Mouse (Mus musculus) kidney, postnatal 0 days (tissue): ENCODE measurements around the gene Rnf144a. TPM values are rescaled to one million over a fixed set of nuclear protein-coding genes. Genes with fewer than 3 reads are reported as not detected.

Experiments used
- ATAC-seq: fragments of 200-750 bp; cut with Nextera tagmentation; replicated peaks from 2 replicates; pipeline ENCODE4 v1.8.0; 2017; ENCODE audit warnings: low read depth, moderate number of reproducible peaks, moderate TSS enrichment, moderate library complexity; ENCODE audit not compliant: low FRiP score
- DNase-seq: peaks from one replicate; pipeline ENCODE4 v3.0.0-alpha.2; 2016; ENCODE audit warnings: low spot score
- H3K27ac ChIP-seq: fragments of 300-500 bp; sonication (generic); 2 replicates; pipeline ENCODE4 v1.5.1; 2014; ENCODE audit warnings: mild to moderate bottlenecking
- H3K27me3 ChIP-seq: fragments of 300-500 bp; sonication (generic); 2 replicates; pipeline ENCODE4 v1.6.1; 2014; ENCODE audit warnings: low read length, mixed read lengths; ENCODE audit not compliant: insufficient read depth
- H3K36me3 ChIP-seq: fragments of 300-500 bp; sonication (generic); 2 replicates; pipeline ENCODE4 v1.6.1; 2014; ENCODE audit warnings: low read length, mixed read lengths; ENCODE audit not compliant: insufficient read depth
- H3K4me1 ChIP-seq: fragments of 300-500 bp; sonication (generic); replicated peaks from 2 replicates; pipeline ENCODE4 v1.6.1; 2014; ENCODE audit warnings: antibody characterized with exemption, low read length, mixed read lengths; ENCODE audit not compliant: insufficient read depth
- H3K4me2 ChIP-seq: fragments of 300-500 bp; sonication (generic); 2 replicates; pipeline ENCODE4 v1.6.1; 2014; ENCODE audit warnings: mild to moderate bottlenecking, low read length, moderate library complexity, mixed read lengths
- H3K4me3 ChIP-seq: fragments of 300-500 bp; sonication (generic); replicated peaks from 2 replicates; pipeline ENCODE4 v1.5.1; 2014; ENCODE audit warnings: low read depth, low read length
- H3K9ac ChIP-seq: fragments of 300-500 bp; sonication (generic); 2 replicates; pipeline ENCODE4 v1.6.1; 2014; ENCODE audit warnings: low read depth, low read length
- H3K9me3 ChIP-seq: fragments of 300-500 bp; sonication (generic); replicated peaks from 2 replicates; pipeline ENCODE4 v1.6.1; 2016; ENCODE audit warnings: low read length, inconsistent platforms, mixed read lengths
- CTCF ChIP-seq: IDR thresholded peaks from 2 replicates; pipeline ENCODE4 v1.5.1; 2016; ENCODE audit warnings: antibody characterized with exemption, low read depth, mild to moderate bottlenecking, moderate library complexity
- WGBS: fragments of 180-500 bp; shearing (Covaris S2); extraction: QIAGEN DNeasy Blood & Tissue Kit; methylation state at CpG from one replicate; pipeline ENCODE4 v1.1.7; 2014; 5-methylcytosine and 5-hydroxymethylcytosine counted together
- polyA plus RNA-seq: library from polyadenylated mRNA; unstranded; fragments of >200 nt; fragmentation: Nextera tagmentation; extraction: Ambion mirVana; gene quantifications from 2 replicates; pipeline ENCODE4 v1.2.1, GENCODE M21; 2015

Gene Rnf144a
- polyA plus RNA-seq, 1 experiment from 2014 or later, result 19.2 TPM

DNA sequence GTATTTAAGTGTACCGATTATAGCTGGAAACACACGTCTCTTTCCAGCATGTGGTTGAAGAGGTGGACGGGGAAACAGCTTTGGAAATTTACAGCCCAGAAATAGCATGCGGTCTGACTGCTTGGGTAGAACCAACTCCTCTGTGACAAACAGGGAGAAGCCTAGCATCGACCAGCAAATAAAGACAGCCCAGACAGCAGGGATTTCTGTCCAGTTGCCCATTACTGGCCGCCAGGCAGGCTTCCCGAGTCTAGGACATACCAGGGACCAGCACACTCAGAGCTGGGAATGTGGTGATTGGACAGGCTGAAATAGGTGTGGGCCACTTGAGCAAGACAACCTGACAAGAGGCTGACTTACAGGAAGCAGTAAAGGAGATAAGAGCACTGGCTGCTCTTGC is 35.3 kb downstream of the Rnf144a start:
- no peak overlapping the region for H3K27ac ChIP-seq
- WGBS, result 75% methylated on average over 7 of the region's 7 CpGs
- H3K4me1 ChIP-seq, result no peaks in the 10 kb centered on the region
- no peak for TF ChIP-seq CTCF
- no peaks in the 10 kb centered on the region for H3K27me3 ChIP-seq
- no peak for ATAC-seq
- H3K4me3 ChIP-seq, result no peak overlapping the region
- H3K36me3 ChIP-seq, result no peaks in the 10 kb centered on the region
- no peak overlapping the region for H3K4me2 ChIP-seq
- no peak for DNase-seq
- no peaks in the 10 kb centered on the region for H3K9me3 ChIP-seq
- H3K9ac ChIP-seq, result no peak overlapping the region

DNA sequence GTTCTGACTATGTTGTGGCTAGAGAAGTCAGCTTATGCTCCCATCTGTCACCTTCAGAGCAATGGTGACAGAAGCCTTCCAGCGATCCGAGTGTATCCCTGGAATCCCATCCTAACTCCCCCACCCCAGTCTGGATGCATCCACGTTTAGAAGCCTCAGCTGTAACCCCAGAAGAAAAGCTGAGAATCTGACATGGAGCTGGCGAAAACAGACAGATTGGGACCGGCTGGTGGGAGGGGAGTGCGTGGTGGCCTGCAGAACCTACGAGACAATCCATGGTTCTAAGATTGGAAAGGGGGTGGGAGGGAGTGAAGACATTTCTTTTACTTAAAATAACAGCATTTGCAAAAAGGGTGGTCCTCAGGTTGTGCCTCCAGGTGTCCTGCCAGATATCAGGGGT is 37.4 kb downstream of the Rnf144a start:
- 70% methylated on average over 7 of the region's 7 CpGs for WGBS
- H3K36me3 ChIP-seq, result no peaks in the 10 kb centered on the region
- no peaks in the 10 kb centered on the region for H3K27me3 ChIP-seq
- H3K27ac ChIP-seq, result no peak overlapping the region
- no peak for TF ChIP-seq CTCF
- H3K4me2 ChIP-seq, result no peak overlapping the region
- no peak for ATAC-seq
- H3K4me3 ChIP-seq, result no peak overlapping the region
- no peaks in the 10 kb centered on the region for H3K9me3 ChIP-seq
- DNase-seq, result no peak
- no peaks in the 10 kb centered on the region for H3K4me1 ChIP-seq
- no peak overlapping the region for H3K9ac ChIP-seq

DNA sequence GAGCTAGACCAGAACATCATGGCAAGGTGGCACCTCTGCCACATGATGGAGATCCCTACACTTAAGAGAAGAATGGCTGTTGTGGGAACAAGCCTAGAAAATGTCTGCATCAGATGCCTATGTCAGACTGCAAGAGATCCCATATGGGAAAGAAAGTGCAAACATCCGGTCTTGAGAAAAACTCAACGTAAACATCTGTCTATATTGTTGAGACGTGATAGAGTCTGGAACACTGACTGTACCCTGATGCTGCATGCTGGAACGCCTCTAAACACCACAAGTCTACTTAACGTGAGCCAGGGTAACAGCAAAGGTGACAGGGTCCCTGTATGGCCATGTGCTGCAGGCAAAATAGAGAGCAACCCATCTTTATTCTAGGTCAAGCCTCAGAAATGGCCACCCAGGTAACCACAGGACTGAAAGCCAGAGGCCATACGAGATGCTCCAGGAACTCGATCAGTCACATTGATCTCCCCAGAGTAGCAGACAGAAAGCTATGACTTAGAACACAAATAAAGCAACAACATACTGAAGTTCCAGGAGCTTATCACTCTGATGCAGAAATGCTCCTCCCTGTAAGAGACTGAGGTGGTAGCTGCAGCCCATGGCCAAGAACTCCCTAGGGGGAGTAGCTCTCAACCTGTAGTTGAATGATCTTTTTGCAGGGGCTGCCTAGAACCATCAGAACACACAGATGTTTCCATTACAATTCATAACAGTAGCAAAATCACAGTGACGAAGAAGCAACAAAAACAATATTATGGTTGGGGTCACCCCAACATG is 38.3 kb downstream of the Rnf144a start:
- no peaks in the 10 kb centered on the region for H3K27me3 ChIP-seq
- no peaks in the 10 kb centered on the region for H3K4me1 ChIP-seq
- no peaks in the 10 kb centered on the region for H3K9me3 ChIP-seq
- WGBS, result 91% methylated on average over 8 of the region's 8 CpGs
- ATAC-seq (no peak), DNase-seq (no peak)
- no peak overlapping the region for H3K4me3 ChIP-seq
- H3K4me2 ChIP-seq, result no peak overlapping the region
- TF ChIP-seq CTCF, result no peak
- no peak overlapping the region for H3K27ac ChIP-seq
- H3K36me3 ChIP-seq, result no peaks in the 10 kb centered on the region
- no peak overlapping the region for H3K9ac ChIP-seq

DNA sequence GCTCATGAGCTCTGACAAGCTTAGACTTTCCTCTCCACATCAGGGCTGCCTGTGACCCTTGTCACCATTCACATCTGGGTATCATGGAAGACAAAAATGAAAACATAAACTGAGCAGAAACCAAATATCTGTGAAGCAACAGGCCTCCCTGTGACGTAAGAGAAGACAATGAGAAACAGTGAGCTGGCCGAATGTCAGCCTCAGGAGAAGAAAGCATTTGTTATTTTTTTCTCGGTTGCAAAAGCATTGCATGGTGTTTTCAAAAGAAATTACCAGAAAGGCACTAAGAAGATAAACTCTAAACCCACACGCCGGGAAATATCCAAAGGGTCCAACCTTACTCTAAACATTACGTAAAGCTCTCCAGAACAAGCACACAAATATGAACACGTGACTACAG is 41.3 kb downstream of the Rnf144a start:
- ATAC-seq, result no peak
- no peak for DNase-seq
- H3K4me3 ChIP-seq, result no peak overlapping the region
- no peaks in the 10 kb centered on the region for H3K4me1 ChIP-seq
- no peaks in the 10 kb centered on the region for H3K36me3 ChIP-seq
- H3K27ac ChIP-seq, result no peak overlapping the region
- no peak for TF ChIP-seq CTCF
- H3K9me3 ChIP-seq, result no peaks in the 10 kb centered on the region
- H3K4me2 ChIP-seq, result no peak overlapping the region
- 83% methylated on average over 7 of the region's 7 CpGs for WGBS
- no peaks in the 10 kb centered on the region for H3K27me3 ChIP-seq
- no peak overlapping the region for H3K9ac ChIP-seq

GRCm38 (mm10) chr12:26370004-26370403 is 45.0 kb downstream of the Rnf144a start:
- ATAC-seq, result no peak
- H3K27ac ChIP-seq, result no peak overlapping the region
- TF ChIP-seq CTCF, result no peak

GRCm38 (mm10) chr12:26367361-26367760 is 47.7 kb downstream of the Rnf144a start:
- DNase-seq, result peak; percentile 33
- Histone ChIP-seq H3K4me2 (no peak overlapping the region), H3K9ac (no peak overlapping the region), H3K4me3 (no peak overlapping the region), H3K27ac (no peak overlapping the region), H3K4me1 (no peaks in the 10 kb centered on the region), H3K36me3 (no peaks in the 10 kb centered on the region), H3K9me3 (no peaks in the 10 kb centered on the region), H3K27me3 (no peaks in the 10 kb centered on the region)
- no peak for TF ChIP-seq CTCF
- WGBS, result 65% methylated on average over 2 of the region's 2 CpGs
- ATAC-seq, result no peak

More at GRCm38 (mm10) chr12:26370004-26370403, 45.0 kb downstream of the Rnf144a start:
- H3K36me3 ChIP-seq, result no peaks in the 10 kb centered on the region
- no peak for DNase-seq
- no peak overlapping the region for H3K4me2 ChIP-seq
- no peaks in the 10 kb centered on the region for H3K27me3 ChIP-seq
- no peak overlapping the region for H3K9ac ChIP-seq
- no peaks in the 10 kb centered on the region for H3K9me3 ChIP-seq
- H3K4me1 ChIP-seq, result no peaks in the 10 kb centered on the region
- H3K4me3 ChIP-seq, result no peak overlapping the region
- 88% methylated on average over 8 of the region's 8 CpGs for WGBS

DNA sequence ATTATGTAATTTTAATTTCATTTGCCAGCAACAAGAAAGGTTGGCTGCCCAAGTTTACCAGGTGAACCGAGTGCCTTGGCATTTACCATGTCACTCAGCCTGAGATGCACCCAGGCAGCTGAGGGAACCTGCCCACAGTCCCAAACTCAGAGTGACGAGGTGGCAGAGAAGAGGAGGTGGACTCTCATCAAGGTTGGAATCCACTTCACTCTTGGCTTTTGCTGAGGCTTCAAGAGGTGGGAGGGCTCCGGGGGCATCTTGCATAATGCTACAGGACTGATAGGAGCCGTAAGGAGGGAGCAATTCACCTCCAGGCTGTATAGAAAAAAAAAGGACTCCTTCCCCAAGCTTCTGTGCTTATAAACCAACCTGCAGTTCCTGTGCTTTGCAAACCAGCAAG is 48.7 kb downstream of the Rnf144a start:
- Histone ChIP-seq H3K36me3 (no peaks in the 10 kb centered on the region), H3K4me2 (no peak overlapping the region), H3K4me1 (no peaks in the 10 kb centered on the region), H3K9me3 (no peaks in the 10 kb centered on the region), H3K27me3 (no peaks in the 10 kb centered on the region), H3K9ac (no peak overlapping the region), H3K4me3 (no peak overlapping the region), H3K27ac (no peak overlapping the region)
- no peak for ATAC-seq
- WGBS, result 91% methylated on average over 4 of the region's 4 CpGs
- TF ChIP-seq CTCF, result no peak
- no peak for DNase-seq
